Mouse (Mus musculus): ENCODE measurements at regions not wholly inside any gene's neighbourhood (a gene's known extent, or its start where the extent isn't known, plus 50 kb on each side); places are given as distances from the start of the nearest gene placed in this dataset.

- Histone ChIP-seq H3K27ac (ENCODE audit: insufficient read depth, low read length) (no peak overlapping the region), H3K4me3 (ENCODE audit: insufficient read depth, low read length) (no peak overlapping the region), H3K4me1 (ENCODE audit: control insufficient read depth, insufficient read depth, low read length) (no peaks in the 10 kb centered on the region)
- no peak for TF ChIP-seq CTCF (IDR thresholded peaks at IDR 0.05; ENCODE audit: extremely low read depth, insufficient read depth, low read length)
- no peak for TF ChIP-seq POLR2A (IDR thresholded peaks at IDR 0.05; ENCODE audit: extremely low read depth, insufficient read depth, low read length)
These were observed 370.6 kb upstream of the Zdhhc25 start for GRCm38 (mm10) chr15:88229456-88229855.

GRCm38 (mm10) chr15:88244606-88245005 is 355.5 kb upstream of the Zdhhc25 start:
- Histone ChIP-seq H3K4me1 (ENCODE audit: control insufficient read depth, insufficient read depth, low read length) (no peaks in the 10 kb centered on the region), H3K27ac (ENCODE audit: insufficient read depth, low read length) (no peak overlapping the region), H3K4me3 (ENCODE audit: insufficient read depth, low read length) (no peak overlapping the region)
- no peak for TF ChIP-seq CTCF (IDR thresholded peaks at IDR 0.05; ENCODE audit: extremely low read depth, insufficient read depth, low read length)
- no peak for TF ChIP-seq POLR2A (IDR thresholded peaks at IDR 0.05; ENCODE audit: extremely low read depth, insufficient read depth, low read length)

GRCm38 (mm10) chr15:88245496-88246246 is 354.4 kb upstream of the Zdhhc25 start:
- Histone ChIP-seq H3K4me1 (ENCODE audit: control insufficient read depth, insufficient read depth, low read length) (no peaks in the 10 kb centered on the region), H3K4me3 (ENCODE audit: insufficient read depth, low read length) (no peak overlapping the region), H3K27ac (ENCODE audit: insufficient read depth, low read length) (no peak overlapping the region)
- TF ChIP-seq POLR2A (IDR thresholded peaks at IDR 0.05; ENCODE audit: extremely low read depth, insufficient read depth, low read length), result no peak
- no peak for TF ChIP-seq CTCF (IDR thresholded peaks at IDR 0.05; ENCODE audit: extremely low read depth, insufficient read depth, low read length)

GRCm38 (mm10) chr15:88247974-88248625 is 352.0 kb upstream of the Zdhhc25 start:
- Histone ChIP-seq H3K4me1 (ENCODE audit: control insufficient read depth, insufficient read depth, low read length) (no peaks in the 10 kb centered on the region), H3K27ac (ENCODE audit: insufficient read depth, low read length) (no peak overlapping the region), H3K4me3 (ENCODE audit: insufficient read depth, low read length) (no peak overlapping the region)
- TF ChIP-seq POLR2A (IDR thresholded peaks at IDR 0.05; ENCODE audit: extremely low read depth, insufficient read depth, low read length), result no peak
- TF ChIP-seq CTCF (IDR thresholded peaks at IDR 0.05; ENCODE audit: extremely low read depth, insufficient read depth, low read length), result peak; percentile 90

GRCm38 (mm10) chr15:88288051-88288450 is 312.1 kb upstream of the Zdhhc25 start:
- H3K27ac ChIP-seq (ENCODE audit: insufficient read depth, low read length), result no peak overlapping the region

GRCm38 (mm10) chr15:88288696-88289095 is 311.4 kb upstream of the Zdhhc25 start:
- Histone ChIP-seq H3K4me1 (ENCODE audit: control insufficient read depth, insufficient read depth, low read length) (no peaks in the 10 kb centered on the region), H3K27ac (ENCODE audit: insufficient read depth, low read length) (no peak overlapping the region), H3K4me3 (ENCODE audit: insufficient read depth, low read length) (no peak overlapping the region)
- TF ChIP-seq CTCF (IDR thresholded peaks at IDR 0.05; ENCODE audit: extremely low read depth, insufficient read depth, low read length), result no peak

More at GRCm38 (mm10) chr15:88288051-88288450, 312.1 kb upstream of the Zdhhc25 start:
- TF ChIP-seq CTCF (IDR thresholded peaks at IDR 0.05; ENCODE audit: extremely low read depth, insufficient read depth, low read length) (no peak), POLR2A (IDR thresholded peaks at IDR 0.05; ENCODE audit: extremely low read depth, insufficient read depth, low read length) (no peak)
- no peaks in the 10 kb centered on the region for H3K4me1 ChIP-seq (ENCODE audit: control insufficient read depth, insufficient read depth, low read length)
- no peak overlapping the region for H3K4me3 ChIP-seq (ENCODE audit: insufficient read depth, low read length)

- no peak overlapping the region for H3K27ac ChIP-seq (ENCODE audit: insufficient read depth, low read length)
- no peak overlapping the region for H3K4me3 ChIP-seq (ENCODE audit: insufficient read depth, low read length)
- TF ChIP-seq POLR2A (IDR thresholded peaks at IDR 0.05; ENCODE audit: extremely low read depth, insufficient read depth, low read length) (no peak), CTCF (IDR thresholded peaks at IDR 0.05; ENCODE audit: extremely low read depth, insufficient read depth, low read length) (no peak)
- no peaks in the 10 kb centered on the region for H3K4me1 ChIP-seq (ENCODE audit: control insufficient read depth, insufficient read depth, low read length)
These were observed 309.2 kb upstream of the Zdhhc25 start for GRCm38 (mm10) chr15:88290740-88291363.

GRCm38 (mm10) chr15:88299061-88299460 is 301.0 kb upstream of the Zdhhc25 start:
- no peak overlapping the region for H3K4me3 ChIP-seq (ENCODE audit: insufficient read depth, low read length)
- H3K4me1 ChIP-seq (ENCODE audit: control insufficient read depth, insufficient read depth, low read length), result no peaks in the 10 kb centered on the region
- H3K27ac ChIP-seq (ENCODE audit: insufficient read depth, low read length), result no peak overlapping the region
- TF ChIP-seq CTCF (IDR thresholded peaks at IDR 0.05; ENCODE audit: extremely low read depth, insufficient read depth, low read length) (no peak), POLR2A (IDR thresholded peaks at IDR 0.05; ENCODE audit: extremely low read depth, insufficient read depth, low read length) (no peak)

- no peaks in the 10 kb centered on the region for H3K4me1 ChIP-seq (ENCODE audit: control insufficient read depth, insufficient read depth, low read length)
- no peak overlapping the region for H3K4me3 ChIP-seq (ENCODE audit: insufficient read depth, low read length)
- H3K27ac ChIP-seq (ENCODE audit: insufficient read depth, low read length), result no peak overlapping the region
- no peak for TF ChIP-seq POLR2A (IDR thresholded peaks at IDR 0.05; ENCODE audit: extremely low read depth, insufficient read depth, low read length)
- TF ChIP-seq CTCF (IDR thresholded peaks at IDR 0.05; ENCODE audit: extremely low read depth, insufficient read depth, low read length), result no peak
These were observed 288.9 kb upstream of the Zdhhc25 start for GRCm38 (mm10) chr15:88311158-88311557.

Measured in cortical plate, adult 2 months (tissue).